Mouse (Mus musculus) small intestine, adult 2 months (tissue): Measurements from ENCODE around the gene Ankef1. TPM values are rescaled to one million over a fixed set of nuclear protein-coding genes. Genes with fewer than 3 reads are reported as not detected.

ENCODE experiments used
- H3K27ac ChIP-seq: fragments of 200-500 bp; 2 replicates; pipeline ENCODE4 v1.5.1; 2012; ENCODE audit warnings: low read depth, low read length, control low read depth, inconsistent platforms; ENCODE audit not compliant: insufficient read depth
- H3K27me3 ChIP-seq: fragments of 200-500 bp; 2 replicates; pipeline ENCODE4 v1.6.1; 2012; ENCODE audit warnings: mild to moderate bottlenecking, moderate library complexity, low read length, inconsistent platforms; ENCODE audit not compliant: control insufficient read depth, insufficient read depth
- H3K36me3 ChIP-seq: fragments of 200-500 bp; 2 replicates; pipeline ENCODE4 v1.6.1; 2012; ENCODE audit warnings: mild to moderate bottlenecking, low read length, control low read depth, inconsistent platforms; ENCODE audit not compliant: control insufficient read depth, insufficient read depth
- H3K4me1 ChIP-seq: fragments of 200-500 bp; 2 replicates; pipeline ENCODE4 v1.6.1; 2012; ENCODE audit warnings: low read length, inconsistent platforms, mixed read lengths; ENCODE audit not compliant: control insufficient read depth, insufficient read depth, insufficient read length
- H3K4me3 ChIP-seq: fragments of 200-500 bp; 2 replicates; pipeline ENCODE4 v1.5.1; 2012; ENCODE audit warnings: low read depth, mild to moderate bottlenecking, control low read depth, inconsistent platforms, low read length, moderate library complexity
- CTCF ChIP-seq: fragments of 200-500 bp; IDR thresholded peaks from 2 replicates; pipeline ENCODE4 v1.5.1; 2012; ENCODE audit warnings: low read depth, mild to moderate bottlenecking, control low read depth, inconsistent platforms, low read length, moderate library complexity, mixed read lengths; ENCODE audit not compliant: insufficient replicate concordance, insufficient read length; ENCODE audit errors: extremely low read depth
- POLR2A ChIP-seq: fragments of 200-500 bp; IDR thresholded peaks from 2 replicates; pipeline ENCODE4 v1.6.1; 2012; ENCODE audit warnings: low read depth, mild to moderate bottlenecking, control low read depth, inconsistent platforms, low read length, moderate library complexity
- WGBS: fragments of 180-500 bp; shearing (Covaris S2); methylation state at CpG from one replicate; pipeline ENCODE4 v1.1.7; 2018; 5-methylcytosine and 5-hydroxymethylcytosine counted together
- polyA plus RNA-seq: library from polyadenylated mRNA; depleted of rRNA; stranded (reverse); fragments of >200 nt; gene quantifications from 2 replicates; pipeline ENCODE4 v1.2.3, GENCODE M21; 2012; rRNA removed

Ankef1 gene
- polyA plus RNA-seq = not detected in 2 replicates

DNA sequence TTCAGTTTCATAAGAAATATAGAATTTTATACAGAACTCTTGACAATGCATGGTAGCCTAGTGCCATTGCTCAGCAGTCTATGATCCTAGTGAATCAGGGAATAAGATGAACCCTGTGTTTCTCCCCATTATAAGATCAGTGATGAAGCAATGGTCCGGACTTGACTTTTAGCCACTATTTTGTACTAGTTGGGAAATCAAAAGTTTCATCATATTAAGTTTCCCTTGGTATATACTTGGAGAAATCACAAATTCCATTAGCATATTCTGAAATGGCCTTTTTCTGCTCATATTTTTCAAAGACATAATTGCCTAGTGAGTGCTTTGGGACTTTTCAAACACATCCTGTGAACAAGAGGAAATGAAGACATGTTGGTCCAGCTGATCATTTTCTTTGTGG lies at the start of gene Ankef1:
Gene Ankef1, plus strand, starts transcription at position 260 of the 400 bp plus-strand sequence.
- H3K27me3 ChIP-seq = no peaks in the 10 kb centered on the region
- H3K27ac ChIP-seq = no peak within 1 kb of the TSS
- TF ChIP-seq POLR2A (no peak), CTCF (no peak)
- no peaks in the 10 kb centered on the region for H3K36me3 ChIP-seq
- no peaks in the 10 kb centered on the region for H3K4me1 ChIP-seq
- WGBS = 86% methylated on average over 1 of the region's 1 CpGs
- no peak within 1 kb of the TSS for H3K4me3 ChIP-seq

DNA sequence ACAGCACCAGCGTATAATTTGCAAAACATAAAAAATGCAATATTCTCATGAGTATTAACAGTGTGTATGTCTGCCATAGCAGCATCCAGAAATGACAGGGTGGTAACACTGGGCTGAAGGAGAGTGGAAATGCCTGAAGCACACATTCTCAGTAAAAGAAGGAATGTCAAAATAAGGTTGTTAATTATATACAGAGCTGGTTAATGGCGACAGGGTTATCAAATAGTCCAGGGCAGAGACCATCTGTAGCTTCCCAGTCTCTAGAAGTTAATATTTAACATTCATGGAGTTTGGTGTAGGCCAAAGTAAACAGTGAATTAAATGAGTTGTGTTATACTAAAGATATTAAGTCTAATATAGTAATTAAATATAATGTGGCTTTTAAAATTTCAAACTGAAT lies 45.2 kb upstream of the Ankef1 start:
- no peak overlapping the region for H3K27ac ChIP-seq

DNA sequence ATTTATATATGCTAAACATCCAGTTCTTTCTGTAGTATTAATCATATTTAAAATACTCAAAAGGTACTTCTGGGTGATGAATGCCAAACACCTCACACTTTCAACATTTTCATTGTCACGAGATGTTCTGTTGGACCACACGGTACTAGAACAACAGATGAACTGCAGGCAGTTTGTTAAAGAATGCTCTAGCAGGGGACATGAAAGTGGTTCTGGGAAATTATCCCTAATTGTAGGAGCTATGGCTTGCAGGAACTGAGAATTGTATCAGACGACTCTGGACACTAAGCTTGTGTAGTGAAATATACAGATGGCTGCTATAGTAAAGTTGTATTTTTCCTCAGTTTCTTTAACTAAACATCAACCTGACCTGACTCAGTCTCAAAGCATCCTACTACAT lies 44.8 kb upstream of the Ankef1 start:
- WGBS = 25% methylated on average over 3 of the region's 3 CpGs

More for the DNA sequence above, 45.2 kb upstream of the Ankef1 start:
- H3K4me1 ChIP-seq = peaks cover 2% of the 10 kb centered on the region; the same call in 1 of the 2 replicates
- H3K36me3 ChIP-seq = no peaks in the 10 kb centered on the region
- no peaks in the 10 kb centered on the region for H3K27me3 ChIP-seq
- TF ChIP-seq CTCF = no peak
- TF ChIP-seq POLR2A = no peak
- 25% methylated on average over 2 of the region's 2 CpGs for WGBS
- no peak overlapping the region for H3K4me3 ChIP-seq

DNA sequence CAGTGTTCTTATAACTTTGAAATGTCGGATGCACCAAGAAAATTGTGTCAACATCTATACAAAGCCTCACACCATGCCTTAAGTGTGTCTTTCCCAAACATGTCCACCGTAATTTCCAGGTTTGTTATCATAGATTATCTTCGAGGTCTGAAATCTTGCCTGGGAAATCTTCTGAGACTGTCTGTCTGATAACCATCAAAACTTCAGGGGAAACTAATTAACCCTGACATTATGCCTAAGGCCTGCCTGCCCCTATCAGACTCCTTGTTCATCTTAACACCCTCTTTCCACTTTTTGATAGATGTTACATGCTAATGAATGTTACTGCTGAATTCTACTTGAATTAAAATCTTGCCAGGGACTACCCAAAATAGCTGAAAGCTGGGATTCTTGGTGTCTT lies 24.1 kb upstream of the Ankef1 start:
- Histone ChIP-seq H3K4me3 (no peak overlapping the region), H3K4me1 (no peaks in the 10 kb centered on the region), H3K36me3 (no peaks in the 10 kb centered on the region), H3K27me3 (no peaks in the 10 kb centered on the region), H3K27ac (no peak overlapping the region)
- WGBS = 57% methylated on average over 3 of the region's 3 CpGs
- no peak for TF ChIP-seq CTCF
- TF ChIP-seq POLR2A = no peak

More for the DNA sequence above, 44.8 kb upstream of the Ankef1 start:
- Histone ChIP-seq H3K27ac (no peak overlapping the region), H3K4me1 (peaks cover 2% of the 10 kb centered on the region; the same call in 1 of the 2 replicates), H3K27me3 (no peaks in the 10 kb centered on the region), H3K36me3 (no peaks in the 10 kb centered on the region), H3K4me3 (no peak overlapping the region)
- TF ChIP-seq CTCF = no peak

DNA sequence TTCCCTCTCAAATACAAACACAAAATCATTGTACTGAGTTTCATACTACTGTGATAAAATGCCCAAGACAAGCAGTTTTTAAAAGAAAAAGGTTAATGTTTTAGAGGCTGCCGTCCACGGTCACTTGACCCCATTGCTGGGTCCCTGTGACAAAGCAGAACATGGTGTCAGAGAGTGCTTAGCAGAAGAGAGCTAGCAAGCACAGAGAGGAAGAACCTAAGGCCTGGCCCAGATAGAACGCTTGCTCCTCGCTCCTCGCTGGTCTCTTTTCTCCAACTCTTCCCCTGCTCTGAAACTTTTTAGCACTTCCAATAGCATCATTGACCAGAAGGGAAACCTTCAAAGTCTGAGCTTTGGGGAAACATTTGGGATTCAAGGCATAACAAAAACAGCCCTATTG lies 19.4 kb upstream of the Ankef1 start:
- Histone ChIP-seq H3K27ac (no peak overlapping the region), H3K4me3 (no peak overlapping the region), H3K36me3 (no peaks in the 10 kb centered on the region), H3K27me3 (no peaks in the 10 kb centered on the region), H3K4me1 (0 out of 2 replicates have a peak, but pooled peaks cover 3% of the 10 kb centered on the region)
- no peak for TF ChIP-seq POLR2A
- TF ChIP-seq CTCF = no peak
- 84% methylated on average over 5 of the region's 5 CpGs for WGBS

DNA sequence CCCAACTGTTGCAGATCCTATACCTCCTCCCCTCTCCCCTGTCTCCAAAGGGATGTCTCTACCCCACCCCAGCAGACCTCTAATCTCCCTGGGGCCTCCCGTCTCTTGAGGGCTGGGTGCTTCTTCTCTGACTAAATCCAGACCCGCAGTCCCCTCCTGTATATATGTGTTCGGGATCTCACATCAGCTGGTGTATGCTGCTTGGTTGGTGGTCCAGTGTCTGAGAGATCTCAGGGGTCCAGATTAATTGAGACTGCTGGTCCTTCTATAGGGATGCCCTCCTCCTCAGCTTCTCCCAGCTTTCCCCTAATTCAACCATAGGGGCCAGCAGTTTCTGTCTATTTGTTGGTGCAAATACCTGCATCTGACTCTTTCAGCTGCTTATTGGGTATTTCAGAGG lies 18.7 kb upstream of the Ankef1 start:
- H3K4me3 ChIP-seq = no peak overlapping the region
- no peak overlapping the region for H3K27ac ChIP-seq
- 0 out of 2 replicates have a peak, but pooled peaks cover 3% of the 10 kb centered on the region for H3K4me1 ChIP-seq
- WGBS = 80% methylated on average over 3 of the region's 3 CpGs
- H3K27me3 ChIP-seq = no peaks in the 10 kb centered on the region
- H3K36me3 ChIP-seq = no peaks in the 10 kb centered on the region
- no peak for TF ChIP-seq POLR2A
- no peak for TF ChIP-seq CTCF

DNA sequence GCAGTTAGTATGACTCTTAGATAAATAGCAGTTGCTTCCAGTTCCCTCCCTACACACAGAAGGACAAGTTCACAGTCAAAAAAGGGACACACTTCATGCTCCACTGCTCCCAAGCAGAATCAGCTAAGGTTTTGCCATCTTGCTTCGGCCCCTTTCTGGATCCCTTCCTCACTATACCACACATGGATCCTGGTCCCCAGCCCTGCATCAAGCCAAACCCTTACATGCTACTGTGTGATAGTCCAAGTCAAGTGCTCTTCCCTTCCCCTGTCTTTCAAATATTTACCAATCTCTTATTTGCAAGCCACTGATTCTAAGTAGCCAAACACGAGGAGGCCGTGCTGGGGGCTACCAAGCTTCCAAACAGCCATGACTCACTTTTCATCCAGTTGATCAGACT lies 16.8 kb upstream of the Ankef1 start:
- Histone ChIP-seq H3K4me1 (0 out of 2 replicates have a peak, but pooled peaks cover 3% of the 10 kb centered on the region), H3K27me3 (no peaks in the 10 kb centered on the region), H3K36me3 (no peaks in the 10 kb centered on the region), H3K27ac (no peak overlapping the region), H3K4me3 (no peak overlapping the region)
- WGBS = 74% methylated on average over 3 of the region's 3 CpGs
- no peak for TF ChIP-seq POLR2A
- no peak for TF ChIP-seq CTCF
